Mouse (Mus musculus) liver, postnatal 0 days (tissue): ENCODE data around the gene Adrm1.

Experiments
- CTCF ChIP-seq: sonication (generic); IDR thresholded peaks from 2 replicates; pipeline ENCODE4 v1.5.1; 2016; ENCODE audit warnings: antibody characterized with exemption, low read depth
- EP300 ChIP-seq: IDR thresholded peaks from 2 replicates; pipeline ENCODE4 v1.6.1; 2016; ENCODE audit warnings: antibody characterized with exemption, low read depth, mild to moderate bottlenecking

DNA sequence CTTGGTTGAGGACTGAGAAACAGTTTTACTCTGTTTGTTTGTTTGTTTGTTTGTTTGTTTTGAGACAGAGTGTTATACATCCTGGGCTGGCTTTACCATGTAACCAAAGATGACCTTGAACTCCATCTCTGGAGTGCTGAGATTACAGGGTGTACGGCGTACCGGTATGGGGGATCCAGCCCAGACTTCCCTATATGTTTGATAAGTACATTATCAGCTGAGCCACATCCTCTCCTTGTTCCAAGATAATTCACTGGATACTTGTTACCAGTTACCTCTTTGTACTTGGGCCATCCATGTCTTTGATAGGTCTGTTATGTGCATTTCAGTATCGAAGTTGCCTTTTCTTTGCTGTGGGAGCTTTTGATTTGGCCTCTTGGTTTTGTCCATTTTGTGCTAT is 38.1 kb upstream of the Adrm1 start:
- no peak for TF ChIP-seq EP300
- no peak for TF ChIP-seq CTCF
